In genomic region chr12:69757418-69758141, GRCm38 (mm10) we compare ENCODE assay signal across 8 mouse cellular contexts. TPM values are rescaled to one million over a fixed set of nuclear protein-coding genes. Genes with fewer than 3 reads are reported as not detected.
A peak's percentile ranks its signal among the peaks of the same experiment; 100 is the strongest.
DNase-seq lines count a peak whose midpoint lies in the region; ATAC-seq and TF ChIP-seq lines count a peak whose summit lies in the region.

No protein-coding gene starts in this region.

- H3K4me3 ChIP-seq in forebrain, embryonic 12.5 days (replicated peaks) = peak overlapping the region; percentile 2; the same call in 1 of the 2 replicates
- H3K4me3 ChIP-seq in heart, postnatal 0 days (ENCODE audit: low read depth, low read length) = peak overlapping the region; percentile 39
- peak overlapping the region; percentile 39 for H3K4me3 ChIP-seq in liver, embryonic 16.5 days (ENCODE audit: low read depth, low read length)
- H3K4me3 ChIP-seq in neural tube, embryonic 13.5 days = peak overlapping the region; percentile 18; the same call in 1 of the 2 replicates
- peak overlapping the region; percentile 5; the same call in 1 of the 2 replicates for H3K4me3 ChIP-seq in testis, adult 2 months (ENCODE audit: control insufficient read depth, low read depth, low read length)

- peak overlapping the region; percentile 47 for H3K4me2 ChIP-seq in forebrain, embryonic 12.5 days
- H3K4me2 ChIP-seq in heart, postnatal 0 days (ENCODE audit: low read depth, low read length) = peak overlapping the region; percentile 71
- H3K4me2 ChIP-seq in liver, embryonic 16.5 days (ENCODE audit: low read depth, low read length) = peak overlapping the region; percentile 62
- peak overlapping the region; percentile 57 for H3K4me2 ChIP-seq in neural tube, embryonic 13.5 days

- DNase-seq in CD8-positive naive resting alpha-beta T cell, adult 2 months (ENCODE audit: low read depth in 2 of 2, low spot score in 2 of 2) = peak; percentile 38 to 41
- DNase-seq in c-Kit-positive CD71-positive TER-119-negative erythroid progenitor cells, embryonic 14.5 days (ENCODE audit: low read depth) = peak; percentile 91
- peak; percentile 92 for DNase-seq in heart, postnatal 0 days (ENCODE audit: low spot score)
- DNase-seq in kidney, postnatal 4 days = peak; percentile 83 to 89

- H3K27me3 ChIP-seq in forebrain, embryonic 12.5 days = 0 out of 2 replicates have a peak, but pooled peaks cover 7% of the 10 kb centered on the region
- no peaks in the 10 kb centered on the region for H3K27me3 ChIP-seq in heart, postnatal 0 days (ENCODE audit: control insufficient read depth, insufficient read depth, low read length)
- no peaks in the 10 kb centered on the region for H3K27me3 ChIP-seq in liver, embryonic 16.5 days (ENCODE audit: control insufficient read depth, insufficient read depth, low read depth, low read length)
- H3K27me3 ChIP-seq in neural tube, embryonic 13.5 days = no peaks in the 10 kb centered on the region
- no peaks in the 10 kb centered on the region for H3K27me3 ChIP-seq in testis, adult 2 months (ENCODE audit: control insufficient read depth, insufficient read depth, low read length)

- H3K36me3 ChIP-seq in forebrain, embryonic 12.5 days (replicated peaks) = no peaks in the 10 kb centered on the region
- no peaks in the 10 kb centered on the region for H3K36me3 ChIP-seq in heart, postnatal 0 days (replicated peaks; ENCODE audit: control insufficient read depth, insufficient read depth, low read length)
- H3K36me3 ChIP-seq in liver, embryonic 16.5 days (ENCODE audit: control insufficient read depth, insufficient read depth) = no peaks in the 10 kb centered on the region
- H3K36me3 ChIP-seq in neural tube, embryonic 13.5 days = no peaks in the 10 kb centered on the region
- H3K36me3 ChIP-seq in testis, adult 2 months (ENCODE audit: control insufficient read depth, insufficient read depth, low read length) = no peaks in the 10 kb centered on the region

- peak; percentile 83 for ATAC-seq in forebrain, embryonic 12.5 days (ENCODE audit: low FRiP score)
- ATAC-seq in heart, postnatal 0 days (ENCODE audit: insufficient read depth, low read depth) = peak; percentile 93
- peak; percentile 90 for ATAC-seq in liver, embryonic 16.5 days (ENCODE audit: low read depth)
- ATAC-seq in neural tube, embryonic 13.5 days (ENCODE audit: low read depth) = peak; percentile 89

- no peak; the same call in 1 of the 2 replicates for TF ChIP-seq EP300 in heart, postnatal 0 days (IDR thresholded peaks at IDR 0.05; ENCODE audit: low read depth)

- H3K4me1 ChIP-seq in forebrain, embryonic 12.5 days = peaks cover 15% of the 10 kb centered on the region
- peaks cover 21% of the 10 kb centered on the region for H3K4me1 ChIP-seq in heart, postnatal 0 days (ENCODE audit: control insufficient read depth, insufficient read depth)
- peaks cover 50% of the 10 kb centered on the region for H3K4me1 ChIP-seq in liver, embryonic 16.5 days (ENCODE audit: control insufficient read depth, low read depth, low read length)
- H3K4me1 ChIP-seq in neural tube, embryonic 13.5 days (replicated peaks) = peaks cover 23% of the 10 kb centered on the region
- peaks cover 2% of the 10 kb centered on the region for H3K4me1 ChIP-seq in testis, adult 2 months (ENCODE audit: control insufficient read depth, insufficient read depth, low read length)

- H3K9me3 ChIP-seq in forebrain, embryonic 12.5 days = no peaks in the 10 kb centered on the region
- H3K9me3 ChIP-seq in heart, postnatal 0 days (replicated peaks; ENCODE audit: control insufficient read depth, low read length) = no peaks in the 10 kb centered on the region
- H3K9me3 ChIP-seq in liver, embryonic 16.5 days (replicated peaks; ENCODE audit: control insufficient read depth, low read length) = no peaks in the 10 kb centered on the region
- H3K9me3 ChIP-seq in neural tube, embryonic 13.5 days = no peaks in the 10 kb centered on the region

- H3K27ac ChIP-seq in forebrain, embryonic 12.5 days = no peak overlapping the region
- peak overlapping the region; percentile 96 for H3K27ac ChIP-seq in heart, postnatal 0 days (ENCODE audit: low read depth)
- peak overlapping the region; percentile 100 for H3K27ac ChIP-seq in liver, embryonic 16.5 days (ENCODE audit: low read length)
- H3K27ac ChIP-seq in neural tube, embryonic 13.5 days (replicated peaks) = peak overlapping the region; percentile 54; the same call in 1 of the 2 replicates
- H3K27ac ChIP-seq in testis, adult 2 months (ENCODE audit: control insufficient read depth, insufficient read depth, low read depth, low read length) = peak overlapping the region; percentile 40; the same call in 1 of the 2 replicates

- peak; percentile 83 for TF ChIP-seq CTCF in heart, postnatal 0 days (IDR thresholded peaks at IDR 0.05; ENCODE audit: low read depth)
- peak; percentile 56; the same call in 1 of the 2 replicates for TF ChIP-seq CTCF in testis, adult 2 months (IDR thresholded peaks at IDR 0.05; ENCODE audit: control insufficient read depth, insufficient read depth, insufficient replicate concordance, low read depth, low read length)

- TF ChIP-seq POLR2A in testis, adult 2 months (IDR thresholded peaks at IDR 0.05; ENCODE audit: control insufficient read depth, low read depth, low read length) = no peak

- no peak overlapping the region; the same call in 1 of the 2 replicates for H3K9ac ChIP-seq in forebrain, embryonic 12.5 days
- peak overlapping the region; percentile 44 for H3K9ac ChIP-seq in heart, postnatal 0 days (replicated peaks; ENCODE audit: low read depth, low read length)
- peak overlapping the region; percentile 70 for H3K9ac ChIP-seq in liver, embryonic 16.5 days (ENCODE audit: low read depth, low read length)
- peak overlapping the region; percentile 47; the same call in 1 of the 2 replicates for H3K9ac ChIP-seq in neural tube, embryonic 13.5 days

- WGBS in forebrain, embryonic 12.5 days = 18% methylated on average over 22 of the region's 22 CpGs
- 2% methylated on average over 22 of the region's 22 CpGs for WGBS in heart, postnatal 0 days
- WGBS in liver, embryonic 16.5 days (ENCODE audit: insufficient replicate concordance) = 4% methylated on average over 22 of the region's 22 CpGs
- WGBS in neural tube, embryonic 13.5 days = 17% methylated on average over 22 of the region's 22 CpGs

RNA-seq across cellular contexts. Expression of gene Atp5s, which starts 32.8 kb away (rescaled TPM):
- polyA plus RNA-seq in forebrain, embryonic 12.5 days (2016; fragmentation: Nextera tagmentation; extraction: Ambion mirVana) = 22.7 and 24.1 TPM in 2 replicates
- total RNA-seq in heart, postnatal 0 days (2014; rRNA removed; ENCODE audit: low replicate concordance) = 8.9 and 20.6 TPM in 2 replicates
- 40.9 and 41.4 TPM in 2 replicates for polyA plus RNA-seq in heart, postnatal 0 days (2015; fragmentation: Nextera tagmentation; extraction: Ambion mirVana)
- 16.7 and 18.4 TPM in 2 replicates for polyA plus RNA-seq in liver, embryonic 16.5 days (2015; fragmentation: Nextera tagmentation; extraction: Ambion mirVana)
- 31.1 and 32.3 TPM in 2 replicates for polyA plus RNA-seq in neural tube, embryonic 13.5 days (2015; fragmentation: Nextera tagmentation; extraction: Ambion mirVana)
- polyA plus RNA-seq in testis, adult 2 months (2012; rRNA removed) = 70.7 and 93.4 TPM in 2 replicates

RNA-seq across cellular contexts. Expression of gene L2hgdh, which starts 32.9 kb away (rescaled TPM):
- 15.7 and 16.2 TPM in 2 replicates for polyA plus RNA-seq in forebrain, embryonic 12.5 days (2016; fragmentation: Nextera tagmentation; extraction: Ambion mirVana)
- 22.0 and 24.7 TPM in 2 replicates for total RNA-seq in heart, postnatal 0 days (2014; rRNA removed; ENCODE audit: low replicate concordance)
- polyA plus RNA-seq in heart, postnatal 0 days (2015; fragmentation: Nextera tagmentation; extraction: Ambion mirVana) = 13.9 and 14.7 TPM in 2 replicates
- 11.6 and 12.2 TPM in 2 replicates for polyA plus RNA-seq in liver, embryonic 16.5 days (2015; fragmentation: Nextera tagmentation; extraction: Ambion mirVana)
- polyA plus RNA-seq in neural tube, embryonic 13.5 days (2015; fragmentation: Nextera tagmentation; extraction: Ambion mirVana) = 8.9 and 9.6 TPM in 2 replicates
- 8.1 and 9.4 TPM in 2 replicates for polyA plus RNA-seq in testis, adult 2 months (2012; rRNA removed)

RNA-seq across cellular contexts. Expression of gene Cdkl1, which starts 33.5 kb away (rescaled TPM):
- polyA plus RNA-seq in forebrain, embryonic 12.5 days (2016; fragmentation: Nextera tagmentation; extraction: Ambion mirVana) = 0.47 and 0.93 TPM in 2 replicates
- total RNA-seq in heart, postnatal 0 days (2014; rRNA removed; ENCODE audit: low replicate concordance) = 3.8 and 6.6 TPM in 2 replicates
- polyA plus RNA-seq in heart, postnatal 0 days (2015; fragmentation: Nextera tagmentation; extraction: Ambion mirVana) = 6.0 and 6.5 TPM in 2 replicates
- 1.7 TPM in 2 replicates for polyA plus RNA-seq in liver, embryonic 16.5 days (2015; fragmentation: Nextera tagmentation; extraction: Ambion mirVana)
- polyA plus RNA-seq in neural tube, embryonic 13.5 days (2015; fragmentation: Nextera tagmentation; extraction: Ambion mirVana) = 2.6 and 4.3 TPM in 2 replicates
- polyA plus RNA-seq in testis, adult 2 months (2012; rRNA removed) = 7.9 and 8.2 TPM in 2 replicates

Comparison
In these comparisons a context has a peak if more than half of its experiments do, and no peak if none do; other contexts are left out.
1. DNase-seq: peak in every context shown above with its lines; median percentile 92 in heart, postnatal 0 days; 91 in c-Kit-positive CD71-positive TER-119-negative erythroid progenitor cells, embryonic 14.5 days; 86 in kidney, postnatal 4 days; 40 in CD8-positive naive resting alpha-beta T cell, adult 2 months.